Mouse (Mus musculus) common myeloid progenitor, adult 5-6 weeks (primary cell): ENCODE measurements around the gene Hdgfl2. TPM values are rescaled to one million over a fixed set of nuclear protein-coding genes. Genes with fewer than 3 reads are reported as not detected.

Experiments used
- ATAC-seq: replicated peaks from 2 replicates; pipeline ENCODE4 v1.8.0; 2016; ENCODE audit warnings: low read depth, mild to moderate bottlenecking, moderate TSS enrichment, inconsistent platforms; ENCODE audit not compliant: poor library complexity, severe bottlenecking
- total RNA-seq: library from RNA; stranded (forward); fragments of 200-1000, 187-1606 nt; gene quantifications from 2 replicates; pipeline ENCODE4 v1.2.3, GENCODE M21; 2017

Gene Hdgfl2
- total RNA-seq, 1 experiment from 2014 or later: 79.9 TPM

DNA sequence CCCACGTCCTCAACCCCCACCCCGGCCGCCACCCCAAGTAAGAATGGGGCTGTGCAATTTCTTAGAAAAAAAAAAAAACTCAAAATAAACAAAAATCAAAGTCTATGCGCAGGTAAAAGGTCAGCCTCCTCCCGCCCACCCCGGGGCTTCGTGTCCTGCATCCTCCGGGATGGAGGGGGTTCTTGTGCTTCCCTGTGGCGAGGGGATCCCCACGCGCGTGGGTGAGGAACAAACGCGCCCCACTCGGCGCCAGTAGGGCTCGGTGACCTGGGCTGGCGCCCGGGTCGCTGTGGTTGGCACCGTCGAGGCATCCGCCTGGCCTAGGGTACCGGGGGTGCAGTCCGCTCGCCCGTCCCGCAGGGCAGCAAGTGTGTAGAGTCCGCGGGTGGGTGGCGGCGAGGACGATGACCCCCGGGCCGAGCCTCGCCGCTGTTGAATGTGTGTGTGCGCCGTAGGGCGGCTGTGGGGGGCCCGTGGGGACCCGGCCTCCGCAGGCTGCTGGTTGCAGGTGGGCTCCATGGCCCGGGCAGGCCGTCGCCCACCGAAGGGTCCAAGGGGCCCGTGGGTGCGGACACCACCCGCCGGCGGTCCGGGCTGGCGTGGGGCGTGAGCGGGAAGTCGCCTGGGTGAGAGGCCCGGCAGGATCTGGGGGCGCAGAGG, 44.4 kb downstream of the Hdgfl2 start:
- ATAC-seq: no peak

DNA sequence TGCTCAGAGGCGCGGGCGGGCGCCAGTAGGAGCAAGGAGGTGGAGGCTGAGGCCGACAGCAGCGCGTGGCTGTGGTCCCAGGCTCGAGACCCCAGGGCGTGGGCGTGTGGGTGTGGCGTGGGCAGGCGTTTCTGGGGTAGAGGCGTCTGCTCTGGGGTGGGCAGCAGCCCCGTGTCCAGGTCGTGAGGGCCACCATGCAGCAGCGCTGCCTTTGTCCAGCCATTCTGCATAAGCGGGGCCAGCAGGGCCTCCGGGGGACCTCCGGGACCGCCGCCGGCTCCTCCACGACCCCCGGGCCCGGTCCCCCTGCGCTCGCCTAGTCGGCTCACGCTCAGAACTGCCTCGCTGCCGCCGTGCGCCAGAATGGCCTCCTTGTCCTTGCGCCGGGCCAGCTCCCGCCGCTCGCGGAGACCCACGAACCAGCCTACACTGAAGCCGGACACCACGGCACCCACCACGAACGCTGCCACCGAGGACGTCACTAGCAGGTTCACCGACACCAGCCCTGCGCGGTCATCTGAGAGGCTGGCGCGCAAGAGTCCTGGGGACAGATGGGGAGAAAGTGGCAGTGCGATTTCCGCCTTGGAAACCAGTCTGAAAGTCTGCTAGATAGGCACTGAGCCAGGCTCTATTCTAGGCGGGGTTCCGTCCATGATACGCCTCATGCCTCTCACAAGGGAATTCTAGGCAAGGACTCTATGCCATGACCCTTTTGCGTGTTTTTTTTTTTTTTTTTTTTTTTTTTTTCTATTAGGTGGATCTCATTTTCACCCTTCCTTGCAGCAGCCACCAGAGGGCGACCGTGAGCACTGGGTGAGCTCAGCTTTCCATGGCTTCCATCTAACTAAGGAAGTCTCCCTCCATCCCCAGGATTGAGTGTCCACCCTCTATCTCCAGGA, 45.2 kb downstream of the Hdgfl2 start:
- ATAC-seq: peak; percentile 43

DNA sequence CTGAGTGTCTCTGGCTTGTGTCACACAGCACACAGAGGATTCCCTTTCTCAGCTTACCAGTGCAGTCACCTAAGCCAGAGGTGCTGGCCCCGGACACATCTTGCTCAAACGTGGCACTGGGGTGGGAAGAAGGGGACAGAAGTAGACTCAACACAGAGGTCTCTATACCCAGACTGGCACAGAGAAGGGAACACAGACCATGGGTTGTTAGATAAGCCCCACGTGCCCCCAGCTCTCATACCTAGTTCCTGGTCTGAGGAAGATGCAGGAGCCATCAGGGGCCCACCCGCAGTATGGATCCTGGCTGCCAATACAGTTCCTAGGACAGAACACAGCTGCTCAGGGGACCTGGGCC, 45.8 kb downstream of the Hdgfl2 start:
- ATAC-seq: no peak

DNA sequence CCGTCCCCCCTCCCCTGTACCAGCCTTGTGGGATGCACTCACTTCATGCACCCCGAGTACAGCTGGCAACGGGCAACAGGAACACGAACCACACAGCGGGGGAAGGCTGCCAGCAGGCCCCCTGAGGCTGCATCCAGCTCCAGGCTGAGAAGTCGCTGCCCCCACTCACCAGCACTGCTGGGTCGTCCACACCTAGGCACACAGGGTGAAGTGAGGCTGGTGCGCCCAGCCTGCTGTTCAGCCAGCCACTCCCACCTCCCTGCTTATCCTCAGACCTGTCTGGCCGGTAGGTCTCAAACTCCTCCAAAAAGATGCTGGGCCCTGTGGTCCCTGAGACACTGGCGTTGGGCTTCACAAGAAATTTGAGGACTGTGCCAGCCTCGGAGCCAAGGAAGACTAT, 46.7 kb downstream of the Hdgfl2 start:
- ATAC-seq: no peak

DNA sequence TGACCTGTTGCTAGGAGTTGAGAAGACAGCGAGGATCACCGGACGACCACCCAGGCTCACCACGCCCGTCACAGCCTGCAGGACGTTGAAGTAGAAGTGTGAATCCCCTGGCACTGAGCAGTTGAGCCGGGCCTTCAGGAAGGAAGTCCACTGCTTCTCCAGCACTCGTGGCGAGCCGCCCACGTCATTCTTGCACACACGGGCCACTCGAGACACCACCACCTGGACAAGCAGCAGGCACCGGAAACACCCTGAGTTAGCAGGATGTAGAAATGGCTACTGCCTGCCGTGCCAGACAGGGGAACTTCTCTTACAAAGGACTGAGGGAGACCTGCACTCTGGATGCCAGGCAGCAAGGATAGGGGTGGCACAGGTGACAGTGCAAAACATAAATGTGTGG, 48.8 kb downstream of the Hdgfl2 start:
- no peak for ATAC-seq

DNA sequence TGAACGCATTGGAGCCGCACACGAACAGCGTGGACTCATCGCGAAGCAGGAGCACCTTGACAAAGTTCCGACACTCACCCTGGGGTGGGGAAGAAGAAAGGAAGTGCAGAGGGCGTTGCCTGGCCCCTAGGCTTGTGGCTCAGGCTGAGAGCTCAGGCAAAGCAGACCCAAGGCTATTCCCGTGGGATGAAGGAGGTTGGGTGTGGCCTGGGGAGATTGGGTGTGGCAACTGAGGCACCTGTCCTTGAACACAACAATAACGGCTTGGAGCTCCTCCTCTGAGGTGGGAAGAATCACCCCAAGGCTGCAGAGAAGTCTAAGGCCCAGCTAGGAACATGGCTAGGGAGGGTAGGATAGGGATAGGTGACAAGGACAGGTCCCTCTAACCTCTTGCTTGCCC, 51.7 kb downstream of the Hdgfl2 start:
- ATAC-seq: no peak

DNA sequence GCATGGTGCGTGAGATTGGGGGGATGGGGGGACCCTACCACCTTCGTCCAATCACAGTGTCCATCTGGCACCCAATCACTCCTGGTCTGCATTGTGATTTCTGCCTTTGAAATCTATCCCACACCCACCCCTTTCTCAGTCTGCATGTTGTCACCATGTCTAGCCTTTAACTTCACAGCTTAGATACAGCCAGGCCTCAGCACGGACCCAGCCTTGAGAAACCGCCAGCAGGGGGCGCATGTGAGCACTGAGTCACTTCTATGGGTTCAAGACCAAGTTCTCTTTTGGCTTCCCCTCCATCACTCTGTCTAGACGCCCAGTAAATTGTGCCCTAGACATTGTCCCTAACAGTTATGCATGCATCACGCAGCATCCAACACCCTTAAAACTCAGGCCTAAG, 52.4 kb downstream of the Hdgfl2 start:
- ATAC-seq: peak; percentile 13; the same call in 1 of the 2 replicates

DNA sequence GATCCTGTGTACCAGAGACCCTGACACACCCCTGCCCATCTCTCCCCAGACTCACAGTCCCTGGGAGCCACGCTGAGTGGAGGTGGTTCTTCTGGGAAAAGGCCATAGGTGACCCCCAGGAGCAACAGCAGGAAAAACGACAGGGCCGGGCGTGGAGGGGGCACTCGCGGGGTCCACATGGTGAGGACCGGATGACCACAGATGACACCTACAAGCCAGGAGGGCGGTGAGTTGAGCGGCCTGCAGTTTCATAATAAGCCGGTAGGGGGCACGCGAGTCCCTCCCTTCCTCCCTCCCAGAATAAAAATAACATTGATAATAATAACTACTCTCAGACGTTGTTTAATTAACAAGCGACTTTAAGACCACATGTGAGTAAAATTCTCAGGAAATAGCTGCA, 53.2 kb downstream of the Hdgfl2 start:
- peak; percentile 36 for ATAC-seq

DNA sequence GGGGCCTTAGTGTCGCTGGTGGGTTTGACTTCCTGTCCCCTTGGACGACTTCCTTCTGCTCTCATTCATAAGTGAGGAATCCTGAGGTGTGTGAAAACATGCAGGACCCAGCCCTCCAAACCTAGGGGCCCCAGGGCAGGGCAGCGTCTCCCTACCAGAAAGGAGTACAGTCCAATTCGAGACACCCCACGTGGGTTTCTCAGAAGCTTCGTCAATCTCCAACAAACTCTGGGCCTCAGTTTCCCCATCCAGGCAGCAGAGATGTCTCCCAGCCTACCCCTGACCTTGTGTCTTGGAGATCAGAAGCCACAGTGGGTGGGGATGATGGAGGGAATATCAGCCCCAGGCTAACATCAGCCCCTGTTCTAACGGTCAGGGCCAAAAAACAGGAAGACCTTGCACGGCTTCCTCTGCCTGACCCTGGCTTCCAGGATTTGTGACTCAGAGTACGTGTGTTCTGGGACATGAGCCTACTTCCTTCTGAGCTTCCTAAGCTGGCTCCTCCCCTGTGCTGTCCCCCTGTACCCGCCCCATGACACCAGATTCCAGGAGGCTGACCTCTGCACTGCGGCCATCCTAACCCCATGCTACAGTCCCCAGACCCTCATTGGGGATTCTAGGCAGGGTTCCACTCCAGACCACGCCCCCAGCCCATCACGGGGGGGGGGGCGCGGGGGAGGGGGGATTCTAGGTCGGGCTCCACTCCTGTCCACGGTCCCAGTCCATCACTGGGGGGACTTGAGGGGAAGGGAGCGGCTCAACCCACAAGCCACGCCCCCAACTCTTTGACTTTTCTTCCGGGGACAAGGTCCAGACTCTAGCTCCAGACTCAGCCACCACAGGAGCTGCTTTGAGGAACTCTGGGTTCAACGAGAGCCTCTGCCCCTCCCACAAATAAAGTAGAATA, 54.3 kb downstream of the Hdgfl2 start:
- peak; percentile 64 for ATAC-seq

DNA sequence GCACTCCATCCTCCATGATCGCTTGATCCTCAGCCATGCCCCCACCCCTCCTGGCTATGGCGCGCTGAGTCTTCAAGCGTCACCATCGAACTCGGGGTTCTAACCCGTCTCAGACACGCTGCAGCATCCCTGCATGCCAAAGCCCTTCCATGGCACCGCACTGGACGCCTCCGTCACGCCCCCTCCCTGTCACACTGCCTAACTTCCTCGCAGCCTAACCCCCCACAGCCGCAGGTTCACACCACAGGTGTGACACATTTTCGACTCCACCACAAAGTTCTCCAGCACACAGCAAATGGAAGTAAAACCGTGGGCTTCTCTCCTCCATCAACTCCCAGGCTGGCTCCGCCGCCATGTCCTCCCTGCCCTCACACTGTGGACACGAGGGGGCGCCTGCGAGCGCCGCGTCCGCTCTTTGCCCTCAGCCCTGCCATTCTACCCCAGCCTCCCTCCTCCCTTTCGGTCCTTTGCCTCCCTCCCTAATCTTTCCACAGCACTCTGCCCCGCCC, 55.1 kb downstream of the Hdgfl2 start:
- ATAC-seq: peak; percentile 64

DNA sequence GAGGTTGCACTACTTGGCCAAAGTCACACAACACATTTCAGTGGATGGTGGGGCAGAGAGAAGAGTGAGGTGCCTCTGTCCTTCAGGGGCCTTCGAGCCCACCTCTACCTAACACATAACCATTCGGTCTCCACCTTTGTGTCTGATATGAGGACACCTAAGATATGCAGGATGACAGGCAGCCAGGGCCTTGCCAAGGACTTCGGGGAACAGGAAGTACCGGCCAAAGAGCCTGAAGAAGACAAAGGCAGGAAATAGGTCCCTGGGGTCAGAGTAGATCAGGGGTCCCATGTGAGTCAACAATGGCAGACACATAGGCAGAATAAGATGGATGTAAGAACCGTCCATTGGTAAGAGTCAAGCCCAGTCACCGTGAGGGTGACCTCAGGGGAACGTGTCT, 57.1 kb downstream of the Hdgfl2 start:
- no peak for ATAC-seq

DNA sequence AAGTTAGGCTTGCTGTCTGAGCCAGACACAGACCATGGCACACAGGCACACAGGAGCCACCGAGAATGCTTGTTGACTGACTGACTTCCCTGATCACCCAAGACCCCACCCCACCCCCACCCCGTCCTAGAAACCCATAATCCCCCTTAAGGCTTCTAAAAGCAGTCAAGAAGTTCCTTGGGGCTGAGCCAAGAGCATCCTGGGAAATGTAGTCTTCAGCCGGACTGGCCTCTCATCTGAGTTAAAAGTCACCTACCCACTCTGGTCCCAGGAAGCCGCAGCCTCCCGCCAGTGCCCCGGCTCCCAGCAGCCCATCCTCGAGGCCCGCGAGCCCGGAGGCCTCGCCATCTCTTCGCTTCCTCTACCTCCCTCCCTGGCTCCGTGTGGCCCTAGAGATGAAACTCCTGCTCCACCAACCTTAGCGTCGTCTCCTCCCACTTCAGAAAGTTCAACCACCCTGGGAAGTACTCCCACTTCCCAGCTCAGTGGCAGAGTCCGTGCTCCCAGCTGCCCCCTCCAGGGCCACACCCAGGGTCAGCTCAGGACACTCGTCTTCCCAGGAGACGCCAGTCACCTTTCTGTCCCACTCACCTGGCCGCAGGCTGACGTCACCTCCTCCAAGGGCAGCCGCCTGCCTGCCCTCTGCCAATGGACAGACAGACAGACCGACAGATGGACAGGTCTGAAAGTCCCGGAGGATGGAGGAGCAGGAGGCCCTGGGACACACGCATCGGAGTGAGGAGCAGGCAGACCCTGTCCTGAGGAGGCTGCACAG, 58.6 kb downstream of the Hdgfl2 start:
- no peak for ATAC-seq

DNA sequence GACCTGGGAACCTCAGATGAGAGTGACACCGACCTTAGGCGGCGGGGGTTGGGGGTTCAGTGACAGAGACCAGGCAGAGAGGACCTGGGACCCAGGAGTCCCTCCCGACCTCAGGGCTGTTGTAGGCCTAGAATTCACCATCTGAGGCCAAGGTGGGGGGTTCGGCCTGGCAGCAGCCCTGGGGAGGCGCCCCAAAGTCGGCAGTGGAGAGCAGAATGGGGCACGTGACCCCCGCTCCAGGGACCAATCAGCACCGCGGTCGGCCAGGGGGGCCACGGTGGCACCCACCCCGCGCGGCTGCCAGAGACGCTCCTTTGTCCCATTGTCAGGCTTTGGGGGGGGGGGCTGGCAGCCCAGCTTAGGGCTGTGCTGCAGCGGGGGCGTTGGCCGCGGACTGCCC, 59.9 kb downstream of the Hdgfl2 start:
- no peak for ATAC-seq

DNA sequence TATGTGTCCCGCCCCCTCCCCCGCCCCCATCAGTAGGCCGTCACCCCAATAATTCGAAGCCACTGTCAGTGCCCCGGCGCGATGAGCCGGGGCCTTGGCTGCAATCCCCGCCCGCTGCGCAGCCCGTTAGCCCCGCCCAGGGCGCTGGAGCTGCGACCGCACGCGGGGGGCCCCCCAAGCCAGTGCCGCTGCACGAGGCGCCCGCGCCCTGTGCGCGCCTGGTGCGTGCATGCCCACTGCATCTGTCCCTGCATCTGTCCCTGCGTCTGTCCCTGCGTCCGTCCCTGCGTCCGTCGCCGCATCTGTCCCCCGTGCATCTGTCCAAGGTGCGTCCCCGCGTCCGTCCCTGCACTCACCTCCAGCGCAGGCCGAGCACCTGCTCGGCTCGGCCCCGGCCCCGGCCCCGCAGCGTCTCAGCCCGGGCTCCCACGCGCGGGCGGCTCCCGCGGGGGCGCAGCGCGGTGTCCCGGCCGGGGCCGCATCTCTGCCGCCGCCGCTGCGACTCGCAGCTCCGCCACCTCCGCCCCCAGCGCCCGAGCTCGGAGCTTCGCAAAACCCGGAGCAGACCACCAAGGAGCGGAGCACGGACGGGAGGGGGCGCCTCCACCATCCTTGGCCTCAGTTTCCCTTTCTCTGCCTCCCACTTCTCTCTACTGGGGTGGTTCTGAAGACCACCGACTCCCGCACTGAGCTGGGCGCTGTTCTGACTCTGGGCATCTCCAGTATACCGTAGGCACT, 60.6 kb downstream of the Hdgfl2 start, which contains the start of gene Sema6b:
Gene Sema6b, minus strand, starts transcription at position 486 of the 738 bp plus-strand sequence.
- ATAC-seq: peak; percentile 52

DNA sequence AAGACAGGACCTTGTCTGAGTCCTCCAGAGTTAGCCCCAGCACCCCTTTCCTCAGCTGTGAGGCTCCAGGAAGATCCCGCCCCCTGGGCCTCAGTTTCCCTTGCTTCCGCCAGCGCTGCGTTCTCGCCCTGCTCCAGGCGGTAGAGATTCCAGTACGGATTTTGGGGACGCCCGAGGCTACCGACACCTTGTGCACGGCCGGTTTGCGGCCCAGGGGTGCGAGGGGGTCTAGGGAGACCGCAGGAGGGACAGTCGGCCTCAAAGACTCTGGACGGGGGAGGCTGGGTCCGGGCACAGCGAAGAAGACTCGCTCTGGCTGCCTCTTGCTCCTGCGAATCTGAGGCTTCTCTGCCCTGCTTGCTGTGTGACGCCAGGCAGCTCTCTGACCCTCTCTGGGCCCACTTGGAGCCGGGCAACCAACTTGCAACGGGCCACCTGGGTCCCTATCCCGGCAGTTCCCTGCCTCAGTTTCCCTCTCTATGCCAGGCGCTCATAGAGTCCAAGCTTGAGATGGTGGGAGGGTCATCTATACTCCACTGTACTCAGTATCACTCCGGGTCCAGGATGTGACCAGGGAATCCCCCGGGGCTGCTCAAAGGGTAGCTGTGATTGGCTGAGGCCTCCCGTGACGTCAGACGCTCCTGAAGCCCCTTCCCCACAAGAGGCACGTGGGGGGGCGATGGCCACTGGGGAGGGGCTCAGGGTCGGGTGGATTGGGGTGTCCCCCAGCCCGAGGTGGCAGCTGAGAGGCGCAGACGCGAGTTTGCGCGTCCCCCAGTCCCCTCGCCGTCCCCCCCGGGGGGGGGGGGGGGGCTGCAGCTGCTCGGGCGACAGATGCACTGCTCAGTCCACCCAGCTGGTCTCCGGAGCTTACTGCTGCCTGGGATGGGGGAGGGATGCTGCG, 62.5 kb downstream of the Hdgfl2 start:
- no peak; the same call in 1 of the 2 replicates for ATAC-seq

DNA sequence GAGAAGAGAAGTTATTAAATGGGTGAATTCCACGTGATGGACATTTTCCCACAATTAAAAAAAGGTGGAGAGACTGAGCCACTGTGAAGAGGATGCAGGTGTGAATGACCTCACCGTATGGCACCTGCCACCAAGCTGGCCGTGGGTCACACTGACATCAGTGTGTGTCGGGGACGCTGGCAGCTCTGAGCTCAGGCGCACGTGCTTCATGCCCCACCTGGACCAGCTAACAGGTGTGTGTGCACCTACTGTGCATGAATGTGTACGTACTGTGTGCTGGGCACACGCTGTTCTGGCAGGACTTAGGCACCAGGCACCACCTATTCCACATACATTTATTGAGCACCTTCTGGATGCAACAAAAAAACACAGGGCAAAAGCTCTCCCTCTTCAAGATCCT, 65.1 kb downstream of the Hdgfl2 start:
- ATAC-seq: no peak

DNA sequence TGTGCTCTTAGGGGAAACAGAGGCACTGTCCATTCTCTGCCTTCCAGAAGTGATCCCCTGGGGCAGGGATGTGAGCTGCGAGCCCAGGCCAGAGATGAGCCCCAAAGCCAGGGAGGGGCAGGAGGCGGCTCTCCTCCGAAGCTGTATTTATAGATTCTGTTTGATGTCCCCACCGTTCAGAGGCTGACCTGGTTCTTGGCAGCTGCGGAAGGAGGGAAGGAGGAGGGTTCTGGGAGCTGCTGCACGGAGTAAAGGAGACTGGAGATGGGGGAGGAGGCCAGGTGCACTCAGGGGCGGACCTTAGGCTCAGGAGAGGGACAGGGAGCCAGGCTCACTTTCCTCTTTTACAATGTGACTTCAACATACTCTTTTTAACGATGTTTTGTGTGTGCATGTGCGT, 66.7 kb downstream of the Hdgfl2 start:
- ATAC-seq: no peak

DNA sequence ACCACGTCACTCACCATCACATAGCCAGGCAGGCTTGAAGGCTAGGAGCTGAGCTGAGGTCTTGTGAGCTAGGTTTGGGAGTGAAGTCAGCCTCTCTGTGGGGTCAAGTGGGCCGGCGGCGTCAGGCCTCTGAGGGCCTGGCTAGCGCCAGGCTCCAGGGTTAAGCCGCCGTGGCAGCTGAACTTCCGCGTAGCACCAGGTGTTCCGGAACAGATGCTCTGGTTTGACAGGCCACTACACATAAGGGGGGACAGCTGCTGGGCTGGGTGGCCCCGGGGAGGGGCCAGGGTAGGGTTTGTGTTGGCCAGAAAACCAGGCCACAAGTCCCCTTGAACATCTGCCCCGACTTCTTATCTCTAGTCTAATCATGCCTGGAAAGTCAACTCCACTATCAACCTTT, 68.0 kb downstream of the Hdgfl2 start:
- ATAC-seq: no peak
